ENCODE assay signal across 20 mouse cellular contexts in the genomic region with DNA sequence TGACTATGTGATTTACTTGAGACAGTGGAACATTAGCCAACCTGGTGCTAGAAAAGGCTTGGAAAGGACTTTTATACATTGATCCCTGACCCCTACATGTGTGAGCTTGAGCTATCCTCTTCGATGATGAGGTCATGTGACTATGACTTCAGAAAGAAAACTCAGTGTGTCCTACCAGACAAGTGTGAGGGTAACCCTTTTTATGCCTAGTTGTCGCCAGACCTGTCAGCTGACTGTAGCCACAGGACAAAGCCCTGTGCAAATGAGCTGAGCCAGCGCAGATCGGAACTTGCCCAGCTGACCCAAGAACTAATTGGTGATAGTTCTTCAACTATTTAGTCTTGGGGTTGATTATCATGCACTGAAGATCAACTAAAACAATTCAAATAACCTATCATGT.
DNase-seq lines count a peak whose midpoint lies in the region; ATAC-seq and TF ChIP-seq lines count a peak whose summit lies in the region.
"Had no signal": no experiment of that assay in that cellular context is flagged by ENCODE, and none has a peak within 500 bp of the region (broad histone marks: within the 10 kb centered on the region; RNA-seq: fewer than 3 reads in every experiment).

No protein-coding gene starts in this region.

- WGBS in heart, embryonic 11.5 days (ENCODE audit: insufficient replicate concordance), result 86% methylated on average over 4 of the region's 4 CpGs
- 79% methylated on average over 4 of the region's 4 CpGs for WGBS in intestine, postnatal 0 days
- 83% methylated on average over 4 of the region's 4 CpGs for WGBS in intestine, embryonic 16.5 days

- H3K27me3 ChIP-seq in heart, embryonic 11.5 days (ENCODE audit: control insufficient read depth, insufficient read depth, low read length), result peaks cover 12% of the 10 kb centered on the region; the same call in 1 of the 2 replicates
- no peaks in the 10 kb centered on the region for H3K27me3 ChIP-seq in intestine, postnatal 0 days (replicated peaks; ENCODE audit: control insufficient read depth, insufficient read depth, low read length)
- H3K27me3 ChIP-seq in intestine, embryonic 16.5 days (replicated peaks; ENCODE audit: control insufficient read depth, insufficient read depth, low read length), result no peaks in the 10 kb centered on the region
- H3K27me3 ChIP-seq: Patski had no signal

- TF ChIP-seq CTCF in intestine, postnatal 0 days (IDR thresholded peaks at IDR 0.05; ENCODE audit: low read depth), result no peak

- 0 out of 2 replicates have a peak, but pooled peaks cover 2% of the 10 kb centered on the region for H3K4me1 ChIP-seq in heart, embryonic 11.5 days (ENCODE audit: control insufficient read depth, insufficient read depth, low read length)
- no peaks in the 10 kb centered on the region for H3K4me1 ChIP-seq in intestine, postnatal 0 days (replicated peaks; ENCODE audit: control insufficient read depth, insufficient read depth, low read length)
- no peaks in the 10 kb centered on the region for H3K4me1 ChIP-seq in intestine, embryonic 16.5 days (ENCODE audit: control insufficient read depth, insufficient read depth, low read length)

- no peak overlapping the region for H3K4me2 ChIP-seq in heart, embryonic 11.5 days
- H3K4me2 ChIP-seq in intestine, postnatal 0 days (replicated peaks; ENCODE audit: low read depth), result no peak overlapping the region
- no peak overlapping the region for H3K4me2 ChIP-seq in intestine, embryonic 16.5 days (ENCODE audit: low read depth, low read length)

- no peak overlapping the region for H3K4me3 ChIP-seq in heart, embryonic 11.5 days (ENCODE audit: low read depth, low read length)
- H3K4me3 ChIP-seq in intestine, postnatal 0 days (ENCODE audit: low read depth, low read length), result no peak overlapping the region
- H3K4me3 ChIP-seq in intestine, embryonic 16.5 days (ENCODE audit: low read length), result no peak overlapping the region

- no peak overlapping the region for H3K27ac ChIP-seq in heart, embryonic 11.5 days (ENCODE audit: low read depth, low read length)
- H3K27ac ChIP-seq in intestine, postnatal 0 days (ENCODE audit: low read depth, low read length), result no peak overlapping the region
- no peak overlapping the region for H3K27ac ChIP-seq in intestine, embryonic 16.5 days (ENCODE audit: low read length)

- no peak for ATAC-seq in heart, embryonic 11.5 days (replicated peaks; ENCODE audit: insufficient number of reproducible peaks, low FRiP score, low TSS enrichment)
- peak; percentile 56; the same call in 1 of the 2 replicates for ATAC-seq in intestine, postnatal 0 days
- no peak for ATAC-seq in intestine, embryonic 16.5 days
- ATAC-seq: activated CD4-positive, CD25-positive, alpha-beta regulatory T cell, adult 4 months; CD4-positive, CD25-positive, alpha-beta regulatory T cell, adult 4 months; Patski had no signal

- H3K36me3 ChIP-seq in heart, embryonic 11.5 days (ENCODE audit: control insufficient read depth, insufficient read depth, low read length), result no peaks in the 10 kb centered on the region
- no peaks in the 10 kb centered on the region for H3K36me3 ChIP-seq in intestine, postnatal 0 days (ENCODE audit: control insufficient read depth, insufficient read depth)
- no peaks in the 10 kb centered on the region for H3K36me3 ChIP-seq in intestine, embryonic 16.5 days (ENCODE audit: control insufficient read depth, insufficient read depth, low read length)
- H3K36me3 ChIP-seq: G1E had no signal

- H3K9ac ChIP-seq in heart, embryonic 11.5 days (ENCODE audit: low read depth, low read length), result no peak overlapping the region
- H3K9ac ChIP-seq in intestine, postnatal 0 days (ENCODE audit: low read depth, low read length), result no peak overlapping the region
- H3K9ac ChIP-seq in intestine, embryonic 16.5 days (ENCODE audit: low read depth, low read length), result no peak overlapping the region

- DNase-seq in heart, adult 11 months, result peak; percentile 61
- peak; percentile 4 for DNase-seq in urinary bladder, adult 2 months (ENCODE audit: low spot score)
- no peak for DNase-seq in urinary bladder, postnatal 25 days (ENCODE audit: low spot score)
- DNase-seq: adrenal gland, adult 2 months; adrenal gland, adult 8-10 months; adrenal gland, postnatal 10 days; adrenal gland, postnatal 14 days; adrenal gland, postnatal 25 days; adrenal gland, postnatal 36 days; B cell, adult 2 months; cerebellum, adult 11 months; cerebellum, adult 11-12 months; cerebellum, adult 18-20 months had no signal

- H3K9me3 ChIP-seq in heart, embryonic 11.5 days (replicated peaks; ENCODE audit: control insufficient read depth, low read length), result no peaks in the 10 kb centered on the region
- no peaks in the 10 kb centered on the region for H3K9me3 ChIP-seq in intestine, postnatal 0 days (ENCODE audit: control insufficient read depth)
- no peaks in the 10 kb centered on the region for H3K9me3 ChIP-seq in intestine, embryonic 16.5 days (ENCODE audit: control insufficient read depth, low read length)
- H3K9me3 ChIP-seq: G1E had no signal
